Mouse (Mus musculus): Measurements from ENCODE around the gene Serpina6.

Gene Serpina6

GRCm38 (mm10) chr12:103655123-103656044 is 1.6 kb downstream of the Serpina6 start:
- no peak for DNase-seq

GRCm38 (mm10) chr12:103653836-103654235 is 3.2 kb downstream of the Serpina6 start:
- DNase-seq: no peak

- DNase-seq: no peak
Measured at GRCm38 (mm10) chr12:103646314-103646713, 10.7 kb downstream of the Serpina6 start.

- DNase-seq: no peak
Measured at GRCm38 (mm10) chr12:103644601-103645000, 12.4 kb downstream of the Serpina6 start.

GRCm38 (mm10) chr12:103643818-103644217 is 13.2 kb downstream of the Serpina6 start:
- no peak for DNase-seq

- DNase-seq: peak; percentile 60 to 65
Measured at GRCm38 (mm10) chr12:103643336-103643735, 13.7 kb downstream of the Serpina6 start.

GRCm38 (mm10) chr12:103635846-103636245 is 21.2 kb downstream of the Serpina6 start:
- no peak for DNase-seq

GRCm38 (mm10) chr12:103634430-103634829 is 22.6 kb downstream of the Serpina6 start:
- DNase-seq: no peak

- DNase-seq: no peak
Measured at GRCm38 (mm10) chr12:103631203-103631612, 25.8 kb downstream of the Serpina6 start, which contains the start of gene Serpina10. Serpina10 (minus strand) TSS chr12:103631444.

- no peak for DNase-seq
Measured at GRCm38 (mm10) chr12:103616860-103617261, 40.2 kb downstream of the Serpina6 start.

- DNase-seq: no peak
Measured at GRCm38 (mm10) chr12:103615734-103616133, 41.3 kb downstream of the Serpina6 start.

- no peak for DNase-seq
Measured at GRCm38 (mm10) chr12:103615141-103615540, 41.9 kb downstream of the Serpina6 start.

- no peak for DNase-seq
Measured at GRCm38 (mm10) chr12:103601839-103602238, 55.2 kb downstream of the Serpina6 start.

GRCm38 (mm10) chr12:103600364-103600763 is 56.6 kb downstream of the Serpina6 start:
- no peak for DNase-seq

GRCm38 (mm10) chr12:103598411-103598810 is 58.6 kb downstream of the Serpina6 start:
- no peak for DNase-seq
